Mouse (Mus musculus) common myeloid progenitor, adult 5-6 weeks (primary cell): ENCODE results near the gene Grk4. TPM values are rescaled to one million over a fixed set of nuclear protein-coding genes. Genes with fewer than 3 reads are reported as not detected.

Experiments
- ATAC-seq: replicated peaks from 2 replicates; pipeline ENCODE4 v1.8.0; 2016; ENCODE audit warnings: low read depth, mild to moderate bottlenecking, moderate TSS enrichment, inconsistent platforms; ENCODE audit not compliant: poor library complexity, severe bottlenecking
- total RNA-seq: library from RNA; stranded (forward); fragments of 200-1000, 187-1606 nt; gene quantifications from 2 replicates; pipeline ENCODE4 v1.2.3, GENCODE M21; 2017

Gene Grk4
- 0.91 and 0.92 TPM in 2 replicates for total RNA-seq

DNA sequence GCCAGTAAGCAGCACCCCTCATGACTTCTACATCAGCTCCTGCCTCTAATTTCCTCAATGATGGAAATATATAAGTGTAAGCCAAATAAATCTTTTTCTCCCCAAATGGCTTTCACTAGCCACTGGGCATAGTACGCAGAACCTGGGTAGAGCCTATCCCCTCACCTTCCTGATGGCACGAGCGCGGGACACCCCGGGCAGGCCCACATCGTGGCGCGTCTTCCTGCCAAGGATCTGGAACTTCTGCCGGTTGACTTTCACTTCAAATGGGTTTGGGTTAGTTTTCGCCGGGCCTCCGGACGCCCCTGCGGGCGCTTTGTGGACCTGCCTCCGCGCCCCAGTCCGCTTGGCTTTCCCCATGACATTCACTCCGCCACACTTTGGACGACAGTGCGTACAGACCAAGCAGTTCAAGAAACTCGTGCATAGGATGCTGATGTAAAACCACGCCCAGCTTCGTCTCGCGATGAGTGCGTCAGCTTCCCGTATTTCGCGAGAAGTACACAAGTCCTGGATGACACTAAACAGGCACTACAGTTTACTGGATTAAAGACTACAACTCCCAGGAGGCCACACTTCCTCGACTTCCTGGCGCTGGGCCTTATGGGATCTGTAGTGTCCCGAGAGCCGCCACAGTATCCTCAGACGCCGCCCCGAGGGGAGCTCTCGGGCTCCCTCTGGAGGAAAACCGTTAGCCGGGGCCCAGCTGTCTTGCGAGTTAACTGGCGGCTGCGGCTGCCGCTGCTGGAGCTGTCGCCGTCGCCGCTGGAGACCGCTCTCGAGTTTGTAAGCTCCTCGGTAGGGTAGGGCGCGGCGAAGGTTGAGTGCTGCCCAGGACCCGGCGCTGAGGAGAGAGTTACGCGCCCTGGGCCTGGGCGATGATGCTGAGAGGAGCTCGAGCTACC, at the start of gene Grk4, which contains the start of gene Nop14:
Gene Grk4, plus strand, starts transcription at position 694 of the 905 bp plus-strand sequence.
Gene Nop14, minus strand, starts transcription at position 463 of the 905 bp plus-strand sequence.
- ATAC-seq, result peak; percentile 96

DNA sequence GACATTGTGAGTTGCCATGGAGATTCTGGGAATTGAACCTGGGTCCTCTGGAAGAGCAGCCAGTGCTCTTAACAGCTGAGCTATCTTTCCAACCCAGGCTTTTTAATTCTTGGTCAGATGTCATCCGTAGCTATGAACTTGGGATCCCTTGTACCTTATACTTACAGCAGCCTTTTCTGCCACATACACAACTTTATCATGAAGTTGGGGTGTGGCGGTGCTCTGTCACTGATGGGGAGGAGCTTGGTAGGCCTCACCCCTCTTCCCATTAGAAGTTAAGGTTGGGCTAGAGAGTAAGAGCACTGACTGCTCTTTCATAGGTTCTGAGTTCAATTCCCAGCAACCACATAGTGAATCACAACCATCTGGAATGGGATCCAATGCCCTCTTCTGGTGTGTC, 27.2 kb upstream of the Grk4 start:
- no peak for ATAC-seq

DNA sequence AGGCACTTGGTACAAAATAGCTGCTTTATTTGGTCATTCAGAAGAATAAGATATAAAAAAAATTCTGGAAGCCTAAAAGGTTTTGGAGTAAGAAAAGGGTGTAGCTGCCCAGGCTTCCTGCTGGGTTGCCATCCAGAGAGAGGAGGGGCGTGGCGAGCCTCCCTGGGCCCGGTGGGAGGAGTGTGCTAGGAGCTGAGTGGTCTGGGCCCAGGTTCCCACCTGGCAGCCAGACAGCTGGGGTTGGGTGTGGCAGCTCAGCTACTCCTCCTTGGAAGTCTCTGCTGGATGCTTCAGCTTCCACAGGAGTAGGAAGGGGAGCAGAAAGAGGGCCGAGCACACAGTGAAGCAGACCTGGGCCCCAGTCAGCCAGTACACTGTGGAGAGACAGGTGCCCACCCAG, 26.5 kb upstream of the Grk4 start:
- ATAC-seq, result no peak

DNA sequence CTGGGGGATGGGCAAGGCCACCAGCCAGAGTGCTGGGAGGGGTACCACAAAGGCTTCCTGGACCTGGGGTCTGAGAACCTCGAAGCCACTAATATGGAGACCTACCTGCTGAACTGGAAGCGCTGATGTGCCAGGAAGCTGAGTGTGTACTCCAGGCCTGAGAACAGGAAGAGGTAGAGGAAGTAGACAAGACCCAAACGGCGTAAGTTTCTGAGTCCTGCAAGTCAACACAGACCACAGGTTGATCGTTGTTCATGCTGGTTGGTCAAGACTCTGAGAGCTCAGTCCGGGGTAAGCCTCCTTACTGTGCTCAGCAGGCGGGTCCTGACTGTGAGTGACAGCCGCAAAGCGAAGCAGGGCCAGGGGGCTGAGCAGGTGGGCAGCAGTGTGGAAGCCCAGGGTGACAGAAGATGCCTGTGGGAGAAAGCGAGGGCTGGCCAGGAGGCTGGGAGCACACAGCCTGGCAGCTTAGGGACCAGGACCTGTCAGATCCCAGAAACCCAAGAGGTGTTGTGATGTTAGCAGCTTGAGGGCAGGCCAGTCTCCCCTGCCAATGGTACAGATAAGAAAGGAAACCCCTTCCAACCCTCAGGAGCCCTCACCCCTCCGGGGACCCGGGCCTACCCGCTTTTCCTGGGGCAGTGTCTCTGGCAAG, 25.3 kb upstream of the Grk4 start:
- 0 out of 2 replicates have a peak, but pooled peaks have one; percentile 10 for ATAC-seq

DNA sequence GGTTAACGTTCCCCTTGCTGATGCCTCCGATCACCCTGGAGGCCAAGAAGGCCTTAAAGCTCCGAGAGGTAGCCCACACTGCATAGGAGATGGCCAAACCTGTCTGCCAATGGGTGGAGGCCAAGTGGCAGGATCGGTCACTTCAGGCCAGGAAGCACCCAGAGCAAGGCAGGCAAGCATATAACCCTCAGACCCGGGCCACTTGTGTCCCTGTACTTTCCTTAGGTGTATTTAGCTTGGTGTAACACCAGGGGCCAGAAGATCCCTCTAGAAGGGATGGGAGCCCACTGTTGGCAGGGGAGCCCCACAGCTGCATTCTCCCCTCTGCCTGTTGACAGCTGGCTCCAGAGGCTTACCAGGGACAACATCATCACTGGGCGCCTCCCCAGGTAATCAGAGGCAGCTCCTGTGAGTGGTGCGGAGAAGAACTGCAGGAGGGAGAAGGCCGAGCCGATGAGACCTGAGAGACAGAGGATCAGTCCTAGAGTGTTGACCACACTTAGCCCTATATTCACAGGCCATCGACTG, 24.4 kb upstream of the Grk4 start:
- ATAC-seq, result no peak

DNA sequence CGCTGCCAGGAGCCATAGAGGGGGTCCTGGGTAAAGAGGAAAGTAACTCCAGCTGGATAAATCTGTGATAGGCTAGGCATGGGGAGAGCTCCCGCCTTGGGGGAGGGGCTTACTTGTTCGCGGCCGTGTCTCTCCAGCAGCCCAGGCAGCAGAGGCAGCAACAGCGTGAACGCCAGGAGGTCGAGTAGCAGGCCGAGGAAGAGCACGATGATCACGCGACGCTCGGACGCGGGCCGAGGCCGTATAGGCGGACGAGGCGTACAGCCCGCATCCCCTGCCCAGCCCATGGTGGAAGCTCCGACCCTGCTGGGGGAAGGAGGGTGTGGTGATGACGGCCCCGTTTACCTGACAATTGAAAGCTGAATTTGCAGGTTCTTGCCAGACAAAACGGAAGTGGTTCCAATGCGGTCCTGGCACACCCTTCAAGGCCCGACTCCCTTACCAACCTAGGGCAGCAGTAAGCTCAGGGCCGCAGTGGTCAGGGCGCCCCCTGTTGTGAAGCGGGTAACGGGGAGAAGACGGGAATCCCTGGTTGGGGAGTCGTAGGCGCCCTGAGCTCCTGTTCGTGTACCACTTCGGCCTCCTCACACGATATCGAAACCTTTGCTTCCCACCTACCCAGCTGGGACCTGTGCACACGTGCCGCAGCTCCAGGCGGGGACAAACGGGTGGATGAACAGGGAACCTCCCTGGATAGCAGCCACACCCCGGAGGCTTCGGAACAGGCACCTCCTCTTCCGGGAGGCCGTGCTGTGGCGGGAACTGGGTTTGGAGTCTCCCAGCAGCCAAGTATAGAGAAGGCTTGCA, 23.5 kb upstream of the Grk4 start, which contains the start of gene Mfsd10:
Gene Mfsd10, minus strand, starts transcription at position 732 of the 807 bp plus-strand sequence.
- ATAC-seq, result peak; percentile 77

DNA sequence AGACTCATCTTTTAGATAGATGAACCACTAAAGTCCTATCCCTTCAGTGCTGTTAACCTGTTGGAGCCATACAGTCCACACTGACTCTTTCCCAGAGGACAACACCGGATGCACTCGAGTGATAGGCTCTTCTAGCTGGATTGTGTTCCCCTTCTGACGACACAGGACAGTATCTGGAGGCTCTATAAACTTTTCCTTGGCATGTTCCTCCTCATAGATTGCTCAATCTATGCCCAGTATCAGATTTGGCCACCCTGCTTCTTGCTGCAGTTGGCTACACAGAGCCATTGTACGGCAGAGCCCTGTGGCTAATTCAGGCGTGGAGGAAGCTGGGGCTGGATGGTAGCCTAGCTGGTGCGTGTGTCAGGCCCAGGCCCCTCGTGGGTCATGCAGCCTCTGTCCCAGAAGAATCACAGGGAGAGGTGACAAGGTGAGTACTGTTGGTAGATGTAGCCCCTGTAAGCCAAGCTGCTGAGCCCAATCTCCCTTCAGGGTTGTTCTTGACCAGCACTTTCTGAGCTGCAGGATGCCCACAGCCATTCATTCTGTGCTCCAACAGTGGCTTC, 22.5 kb upstream of the Grk4 start:
- no peak for ATAC-seq

DNA sequence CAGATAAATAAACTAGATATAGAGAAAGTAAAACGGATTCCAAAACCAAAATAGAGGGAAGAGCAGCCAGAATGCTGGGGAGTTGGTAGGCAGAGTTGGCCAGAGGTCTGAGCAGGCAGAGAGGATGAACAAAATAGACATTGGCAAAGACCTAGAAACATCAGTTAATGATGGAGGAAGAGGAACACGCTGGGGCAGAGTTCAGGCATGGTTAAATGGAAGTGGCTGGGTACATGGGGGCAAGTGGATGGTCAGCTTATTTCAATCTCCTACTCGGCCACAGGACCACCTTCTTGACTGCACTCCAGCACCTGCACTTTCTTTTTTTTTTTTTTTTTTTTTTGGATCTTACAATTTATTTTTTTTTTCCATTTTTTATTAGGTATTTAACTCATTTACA, 18.2 kb upstream of the Grk4 start:
- ATAC-seq, result no peak

DNA sequence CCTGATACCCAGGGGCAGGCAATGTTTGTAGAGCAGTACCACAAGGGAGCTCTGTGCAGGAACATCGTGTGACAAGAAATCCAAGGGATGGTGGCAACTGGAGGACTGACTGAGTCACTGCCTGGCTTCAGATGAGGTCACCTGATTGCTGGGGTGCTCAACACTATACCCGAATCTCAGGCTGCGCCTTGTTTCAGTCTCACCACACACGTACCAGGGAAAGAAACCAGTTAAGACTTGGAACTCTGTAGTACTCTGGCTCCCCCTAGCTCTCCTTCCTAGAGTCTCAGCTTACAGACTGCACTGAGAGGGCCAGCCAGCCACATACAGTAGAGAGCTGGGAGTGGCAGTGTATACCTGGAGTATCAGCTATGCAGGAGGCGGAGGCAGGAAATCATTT, 17.2 kb upstream of the Grk4 start:
- ATAC-seq, result peak; percentile 83

DNA sequence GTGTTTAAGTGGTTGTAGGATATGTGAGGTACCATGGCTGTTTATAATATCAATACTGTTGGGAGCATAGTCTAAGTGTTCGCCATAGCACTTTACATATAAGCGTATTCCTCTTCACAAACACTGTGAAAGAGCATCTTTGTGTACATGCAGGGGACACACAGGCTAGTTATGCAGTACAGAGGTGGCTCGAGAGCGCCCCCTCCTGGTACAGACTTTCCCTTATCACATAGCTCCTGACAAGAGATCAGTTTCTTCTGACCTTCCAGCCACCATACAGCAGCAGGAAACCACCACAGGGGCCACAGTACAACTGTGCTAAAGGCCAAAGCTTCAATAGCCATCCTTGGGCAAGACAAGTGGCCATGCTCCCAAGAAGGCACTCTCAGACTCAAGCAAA, 12.6 kb upstream of the Grk4 start:
- peak; percentile 82 for ATAC-seq

DNA sequence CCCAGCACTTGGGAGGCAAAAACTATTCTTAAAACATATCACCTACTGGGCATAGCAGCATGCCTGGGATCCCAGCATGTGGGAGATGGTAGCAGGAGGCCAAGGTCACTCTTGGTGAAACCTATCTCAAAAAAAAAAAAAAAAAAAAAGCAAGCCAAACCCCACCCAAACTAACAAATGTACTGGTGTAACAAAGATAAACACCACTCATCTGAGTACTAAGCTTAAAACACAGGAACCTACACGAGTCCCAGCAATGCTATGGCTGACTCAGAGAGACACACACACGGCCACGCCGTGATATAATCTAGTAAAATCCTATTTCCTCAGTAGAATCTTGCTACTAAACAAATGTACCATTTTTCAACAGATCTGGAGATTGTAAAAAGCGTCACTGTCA, 7.2 kb upstream of the Grk4 start:
- ATAC-seq, result no peak

DNA sequence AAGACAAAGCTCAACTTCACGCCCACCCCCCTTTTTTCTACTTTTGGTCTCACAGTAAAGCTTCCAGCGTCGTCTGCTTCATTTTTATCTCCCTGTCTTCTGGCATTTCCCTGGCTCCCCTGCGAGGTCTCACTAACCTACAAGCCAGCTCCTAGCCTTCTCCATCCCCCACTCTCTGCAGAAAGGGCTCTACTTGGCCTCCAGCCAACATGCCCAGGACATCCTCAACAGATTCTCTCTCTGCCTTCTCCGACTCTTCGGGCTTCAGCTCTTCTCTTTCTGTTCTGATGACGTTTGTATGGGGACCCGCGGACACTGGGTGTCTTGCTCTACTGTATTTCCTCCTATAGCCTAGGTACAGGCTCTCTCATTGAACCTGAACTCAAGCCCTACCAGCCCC, 5.3 kb upstream of the Grk4 start:
- ATAC-seq, result no peak

DNA sequence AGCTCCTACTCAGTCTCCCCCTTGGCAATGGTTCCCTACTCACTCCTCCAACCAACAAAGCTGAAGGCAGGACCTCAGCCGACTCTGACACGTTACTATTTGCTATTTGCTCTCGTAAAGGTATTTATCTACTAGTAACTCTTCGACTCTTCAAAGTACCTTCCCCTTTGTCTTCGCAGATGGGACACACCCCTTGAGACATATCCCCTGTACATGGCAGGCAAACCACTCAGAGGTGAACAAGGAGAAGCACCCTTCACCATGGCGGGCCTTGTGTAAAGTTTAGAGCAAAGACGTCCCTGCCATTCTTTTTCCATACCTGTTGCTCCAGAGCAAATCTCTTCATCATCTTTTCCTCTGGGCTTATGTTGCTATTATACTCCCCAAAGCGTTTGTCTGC, 2.6 kb upstream of the Grk4 start:
- ATAC-seq, result no peak

DNA sequence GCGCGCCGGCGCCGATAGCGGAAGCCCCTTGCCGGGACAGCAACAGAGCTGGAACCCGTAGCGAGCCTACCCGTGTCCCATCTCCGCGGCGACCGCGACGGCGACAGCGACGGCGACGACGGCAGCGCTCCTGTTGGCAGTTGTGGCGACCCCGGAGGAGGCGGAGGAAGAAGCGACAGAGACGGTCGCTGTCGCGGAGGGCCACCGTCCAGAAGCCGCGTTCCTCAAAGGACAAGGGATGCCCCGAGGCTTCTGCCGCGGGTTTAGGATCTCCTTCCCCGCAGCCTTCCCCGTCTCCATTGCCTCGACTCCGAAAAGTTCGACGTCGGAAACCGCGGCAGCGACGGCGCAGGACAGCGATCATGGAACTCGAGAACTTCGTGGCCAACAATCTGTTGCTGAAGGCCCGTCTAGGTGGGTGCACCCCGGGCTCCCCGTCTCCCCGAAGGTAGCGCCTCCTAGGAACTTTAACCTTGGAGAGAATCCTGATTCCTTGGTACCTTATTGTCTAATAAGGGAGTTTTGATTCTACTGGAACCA, 482 bp downstream of the Grk4 start:
- ATAC-seq, result no peak

DNA sequence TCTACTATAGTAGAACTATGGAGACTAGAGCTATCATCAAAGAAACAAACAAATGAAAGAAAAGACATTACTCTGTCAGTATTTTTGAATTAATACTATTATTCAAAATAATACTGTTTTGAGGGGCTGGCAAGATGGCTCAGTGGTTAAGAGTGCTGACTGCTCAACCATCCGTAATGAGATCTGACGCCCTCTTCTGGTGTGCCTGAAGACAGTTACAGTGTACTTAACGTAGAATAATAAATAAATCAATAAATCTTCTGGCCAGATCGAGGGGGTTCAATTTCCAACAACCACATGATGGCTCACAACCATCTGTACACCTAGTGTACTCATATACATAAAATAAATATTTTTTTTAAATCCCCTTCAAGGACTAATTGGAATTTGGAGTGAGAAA, 1.7 kb downstream of the Grk4 start:
- ATAC-seq, result no peak

DNA sequence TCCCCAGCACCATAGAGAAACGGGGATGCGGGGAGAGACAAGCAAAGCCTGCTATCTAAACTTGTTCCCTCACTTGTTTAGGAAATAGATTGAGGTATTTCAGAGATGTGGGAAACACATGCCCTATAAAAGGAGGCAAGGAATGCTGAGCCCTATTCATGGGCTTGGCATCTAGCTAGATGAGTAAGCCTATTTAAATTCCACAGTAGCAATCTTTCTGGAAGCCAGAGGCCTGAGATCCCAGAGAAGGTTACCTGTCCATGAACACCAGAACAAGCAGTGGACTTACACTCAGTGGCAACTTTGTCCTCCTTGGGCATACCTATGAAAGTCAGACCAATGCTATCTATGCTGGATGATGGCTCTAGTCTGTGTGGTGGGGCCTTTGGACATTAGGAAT, 3.1 kb downstream of the Grk4 start:
- ATAC-seq, result no peak

DNA sequence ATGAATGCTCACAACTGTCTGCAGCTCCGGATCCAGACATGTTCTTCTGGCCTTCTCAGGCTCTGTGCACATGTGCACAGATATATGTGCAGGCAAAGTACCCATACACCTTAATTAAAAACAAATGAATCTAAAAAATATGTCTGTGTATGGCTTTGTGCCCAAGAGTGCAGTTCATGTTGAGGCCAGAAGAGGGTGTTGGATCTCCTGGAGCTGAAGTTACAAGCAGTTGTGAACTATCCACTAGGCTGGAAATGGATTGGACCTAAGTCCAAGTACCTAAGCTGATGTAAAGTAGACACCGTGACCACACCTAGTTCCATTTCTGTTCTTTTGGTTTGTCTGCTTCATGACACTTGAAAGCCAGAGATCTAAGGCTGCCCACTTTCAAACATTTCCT, 9.3 kb downstream of the Grk4 start:
- no peak for ATAC-seq

DNA sequence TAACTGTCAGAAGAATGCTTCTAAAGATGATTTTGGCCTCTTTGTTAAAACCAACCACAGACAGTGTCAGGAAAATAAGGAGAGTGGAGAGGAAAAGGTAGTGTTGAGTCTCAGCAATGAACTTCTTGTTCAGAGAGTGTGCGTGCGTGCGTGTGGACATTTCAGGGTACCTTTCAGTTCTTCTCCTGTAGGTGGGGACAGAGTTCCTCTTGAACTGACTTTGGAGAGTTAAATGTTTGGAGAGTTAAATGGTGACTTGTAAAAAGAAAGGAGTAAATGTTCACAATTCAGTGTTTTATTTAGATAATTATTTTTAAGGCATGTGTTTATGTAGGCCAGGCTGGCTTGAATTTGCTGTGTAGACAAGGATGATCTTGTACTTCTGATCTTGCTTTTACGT, 10.1 kb downstream of the Grk4 start:
- no peak for ATAC-seq

DNA sequence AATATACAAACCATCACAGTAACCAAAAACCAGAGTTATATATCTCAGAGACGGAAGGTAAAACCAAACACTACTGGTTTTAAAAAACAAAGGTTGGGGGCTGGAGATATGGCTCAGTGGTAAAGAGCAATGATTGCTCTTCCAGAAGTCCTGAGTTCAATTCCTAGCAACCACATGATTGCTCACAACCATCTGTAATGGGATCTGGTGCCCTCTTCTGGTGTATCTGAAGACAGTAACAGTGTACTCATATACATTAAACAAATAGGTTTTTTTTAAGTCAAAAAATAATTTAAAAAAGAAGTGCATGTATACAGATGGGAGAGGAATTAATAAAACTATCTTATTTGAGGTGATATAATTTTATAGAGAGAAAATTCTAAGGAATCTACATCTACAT, 29.7 kb downstream of the Grk4 start:
- no peak for ATAC-seq

DNA sequence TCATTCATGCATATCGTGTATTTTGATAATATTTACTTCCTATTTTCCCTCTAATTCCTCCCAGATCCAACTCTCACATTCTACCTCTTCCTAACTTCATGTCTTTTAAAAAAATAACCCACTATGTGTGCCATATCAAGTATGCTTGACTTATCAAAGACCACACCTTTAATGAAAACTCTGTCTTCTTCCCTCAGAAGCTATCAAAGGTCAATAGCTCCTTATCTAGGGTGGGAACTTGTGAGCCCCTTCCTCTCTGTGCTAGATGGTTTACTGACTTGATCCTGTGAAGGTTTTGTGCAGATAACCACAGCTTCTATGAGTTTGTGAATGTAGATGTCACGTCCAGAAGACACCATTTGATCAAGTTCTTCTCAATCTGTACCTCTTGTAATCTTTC, 32.6 kb downstream of the Grk4 start:
- no peak for ATAC-seq
